Mouse (Mus musculus) inflammation-experienced regulatory T-cells, adult 6 months (primary cell): Measurements from ENCODE around the gene Lrp4. TPM values are rescaled to one million over a fixed set of nuclear protein-coding genes. Genes with fewer than 3 reads are reported as not detected.
"Not testable (repeated sequence)": the region's sequence is repeated elsewhere in the genome, so short reads cannot be mapped to it uniquely, and the experiment has no call there.

Experiments
- ATAC-seq: one replicate; pipeline ENCODE4 v1.8.0; 2017
- polyA plus RNA-seq, 3 experiments: library from polyadenylated mRNA; unstranded; fragments of 100-300 nt; shearing (Covaris generic); gene quantifications; one replicate each; pipeline ENCODE4 v1.2.1; 2017

Lrp4 gene
- polyA plus RNA-seq, 3 experiments from 2014 or later = 0.13 to 0.17 TPM; not detected in 1

GRCm38 (mm10) chr2:91485256-91485655 is 27.9 kb downstream of the Lrp4 start:
- ATAC-seq = no peak

- not testable (repeated sequence) for ATAC-seq
Measured at GRCm38 (mm10) chr2:91487295-91487694, 30.0 kb downstream of the Lrp4 start.

- no peak for ATAC-seq
Measured at GRCm38 (mm10) chr2:91492071-91492635, 34.8 kb downstream of the Lrp4 start.

GRCm38 (mm10) chr2:91493981-91494380 is 36.7 kb downstream of the Lrp4 start:
- ATAC-seq = no peak

DNA sequence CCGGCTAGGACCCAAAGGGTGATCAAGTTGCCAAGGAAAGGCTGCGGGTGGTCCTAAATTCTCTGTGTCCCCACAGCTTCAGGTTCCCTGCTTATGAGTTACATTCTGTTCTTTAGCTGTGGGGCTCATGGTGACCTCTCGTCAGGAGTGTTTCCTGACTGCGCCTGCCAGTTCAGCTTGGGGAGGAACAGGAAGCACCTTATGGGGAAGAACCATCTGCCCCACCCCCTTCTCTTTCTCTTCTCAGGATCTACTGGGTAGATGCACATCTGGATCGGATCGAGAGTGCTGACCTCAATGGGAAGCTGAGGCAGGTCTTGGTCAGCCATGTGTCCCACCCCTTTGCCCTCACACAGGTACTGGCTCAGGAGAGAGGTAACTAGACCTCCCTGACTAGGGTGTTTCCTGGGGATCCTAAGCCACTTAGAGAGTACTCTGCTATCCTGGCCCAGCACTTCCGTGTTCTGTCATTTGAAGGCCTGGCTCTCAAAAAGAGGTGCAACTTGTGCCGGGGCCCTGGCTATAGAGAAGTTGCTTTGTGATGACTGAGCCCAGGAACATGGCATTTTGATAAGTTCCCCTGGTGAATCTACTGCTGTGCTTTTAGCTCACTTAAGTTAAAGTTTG is 40.9 kb downstream of the Lrp4 start:
- peak; percentile 35 for ATAC-seq

DNA sequence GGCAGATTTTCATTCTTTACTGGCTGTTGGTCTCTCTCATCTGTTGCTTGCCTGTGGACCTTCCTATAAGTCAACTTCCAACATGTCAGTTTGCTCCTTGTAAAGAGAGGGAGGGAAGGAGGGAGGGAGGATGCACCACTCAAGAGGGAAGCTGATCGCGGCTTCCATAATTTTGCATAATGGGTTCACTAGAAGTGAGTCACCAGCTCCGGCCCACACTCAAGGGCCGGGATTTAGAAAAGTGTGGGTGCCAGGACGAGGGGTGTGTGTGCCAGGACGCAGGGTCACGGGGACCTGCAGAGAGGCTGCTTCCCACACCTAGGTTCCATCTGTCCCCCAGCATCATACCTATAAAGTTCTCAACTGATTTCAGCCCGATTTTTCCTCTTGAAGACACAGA is 50.8 kb downstream of the Lrp4 start:
- ATAC-seq = no peak

DNA sequence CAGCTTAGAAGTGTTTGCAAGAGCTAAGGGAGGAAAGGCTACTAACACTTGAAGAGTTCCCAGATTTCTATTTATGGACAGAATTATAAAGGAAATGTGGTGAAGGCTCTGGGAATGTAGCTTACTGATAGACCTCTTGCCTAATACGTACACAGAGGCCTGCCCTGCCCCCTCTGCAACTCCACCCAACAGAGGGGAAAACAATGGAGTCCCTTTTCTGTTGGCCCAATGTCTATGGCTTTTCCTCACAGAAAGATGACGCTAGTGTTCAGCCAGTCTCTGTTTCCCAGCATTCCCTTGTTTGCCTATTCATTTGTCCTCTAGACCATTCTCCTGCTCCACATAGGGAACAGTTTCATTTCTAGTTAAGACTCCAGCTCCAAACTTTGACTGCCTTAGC is 59.9 kb downstream of the Lrp4 start:
- no peak for ATAC-seq

- peak; percentile 94 for ATAC-seq
Measured at GRCm38 (mm10) chr2:91526294-91527146, 69.2 kb downstream of the Lrp4 start, which contains the start of gene Ckap5. Gene Ckap5 (plus strand): TSS chr2:91526762.

- peak; percentile 25 for ATAC-seq
Measured at GRCm38 (mm10) chr2:91527147-91527486, 69.8 kb downstream of the Lrp4 start.

GRCm38 (mm10) chr2:91537588-91538205 is 80.4 kb downstream of the Lrp4 start:
- ATAC-seq = peak; percentile 98

Other genes with a start within 250 kb of the Lrp4 start
- 10 to 100 TPM; 56.2 to 82.8 (median 75.2) TPM for gene Ddb2, start 220.5 kb upstream of the Lrp4 start, polyA plus RNA-seq
- under 1 TPM in 1 of 3 experiments, not detected in 2; 0.98 TPM for gene Pacsin3, start 201.6 kb upstream of the Lrp4 start, polyA plus RNA-seq
- 10 to 100 TPM; 73.7 to 97.8 (median 96.2) TPM for gene Arfgap2, start 192.5 kb upstream of the Lrp4 start, polyA plus RNA-seq
- 10 to 100 TPM; 21.0 to 50.3 (median 48.7) TPM for gene 1110051M20Rik, start 12.8 kb upstream of the Lrp4 start, polyA plus RNA-seq
- gene Ckap5, start 69.3 kb downstream of the Lrp4 start, polyA plus RNA-seq = 10 to 100 TPM; 47.0 to 82.9 (median 47.1) TPM
- gene F2, start 178.9 kb downstream of the Lrp4 start, polyA plus RNA-seq = under 1 TPM in 1 of 3 experiments, not detected in 2; 0.24 TPM
- 10 to 100 TPM in 2 of 3 experiments, 1 to 10 TPM in 1; 5.6 to 16.3 (median 12.4) TPM for gene Zfp408, start 192.3 kb downstream of the Lrp4 start, polyA plus RNA-seq
- 100 to 1,000 TPM; 133 to 161 (median 149) TPM for gene Arhgap1, start 192.3 kb downstream of the Lrp4 start, polyA plus RNA-seq